Mouse (Mus musculus): Measurements from ENCODE around the gene Spem2. TPM values are rescaled to one million over a fixed set of nuclear protein-coding genes. Genes with fewer than 3 reads are reported as not detected.

Gene Spem2
- polyA plus RNA-seq, 1 experiment from 2014 or later: not detected

DNA sequence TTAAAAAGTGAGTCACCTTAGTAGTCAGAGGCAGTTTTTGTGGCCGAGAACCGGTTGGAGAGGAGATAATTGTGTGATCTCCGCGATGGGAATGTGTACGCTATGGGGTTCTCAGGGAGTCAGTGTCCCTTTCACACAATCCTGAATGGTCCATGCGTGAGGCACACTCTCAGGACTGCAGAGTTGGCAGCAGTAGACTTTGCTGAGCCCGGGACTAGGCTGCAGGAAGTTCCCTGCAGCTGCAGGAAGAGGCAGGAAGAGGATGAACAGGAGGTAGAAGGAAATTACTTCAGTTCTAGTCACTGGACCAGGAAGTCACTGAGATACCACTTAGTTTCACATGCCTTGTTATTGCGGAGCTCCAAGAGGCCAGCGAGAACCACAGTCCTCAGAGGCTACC, 30.9 kb upstream of the Spem2 start:
- 79% methylated on average over 9 of the region's 9 CpGs for WGBS
- 0 out of 2 replicates have a peak overlapping the region, but pooled peaks have one; percentile 24 for H3K27ac ChIP-seq
- H3K4me3 ChIP-seq: no peak overlapping the region
- no peaks in the 10 kb centered on the region for H3K9me3 ChIP-seq
- no peak overlapping the region for H3K4me2 ChIP-seq
- no peaks in the 10 kb centered on the region for H3K27me3 ChIP-seq
- H3K36me3 ChIP-seq: peaks cover 45% of the 10 kb centered on the region
- no peak overlapping the region for H3K9ac ChIP-seq
- peaks cover 34% of the 10 kb centered on the region for H3K4me1 ChIP-seq
- no peak for ATAC-seq (ENCODE audit: borderline replicate concordance, extremely low read depth, low FRiP score, low TSS enrichment)

DNA sequence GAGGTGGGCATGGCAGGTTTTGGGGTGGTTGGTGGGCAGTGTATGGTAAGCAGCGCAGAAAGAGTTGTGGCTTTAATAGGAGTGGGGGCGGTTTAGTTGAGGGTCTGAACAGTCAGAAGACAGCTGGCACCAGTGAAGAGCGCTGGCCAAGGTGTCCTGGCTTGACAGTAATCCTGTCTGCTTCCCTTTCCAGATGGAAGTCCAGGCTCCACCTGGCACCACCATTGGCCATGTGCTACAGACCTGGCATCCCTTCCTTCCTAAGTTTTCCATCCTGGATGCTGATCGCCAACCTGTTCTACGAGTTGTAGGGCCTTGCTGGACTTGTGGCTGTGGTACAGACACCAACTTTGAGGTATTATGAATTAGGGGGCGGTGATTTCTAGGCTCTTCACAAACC, 29.8 kb upstream of the Spem2 start:
- Histone ChIP-seq H3K4me3 (peak overlapping the region; percentile 64), H3K36me3 (peaks cover 45% of the 10 kb centered on the region), H3K27me3 (no peaks in the 10 kb centered on the region), H3K4me2 (peak overlapping the region; percentile 89), H3K27ac (no peak overlapping the region), H3K9ac (no peak overlapping the region), H3K9me3 (no peaks in the 10 kb centered on the region), H3K4me1 (peaks cover 34% of the 10 kb centered on the region)
- WGBS: 93% methylated on average over 6 of the region's 6 CpGs
- no peak for ATAC-seq (ENCODE audit: borderline replicate concordance, extremely low read depth, low FRiP score, low TSS enrichment)

DNA sequence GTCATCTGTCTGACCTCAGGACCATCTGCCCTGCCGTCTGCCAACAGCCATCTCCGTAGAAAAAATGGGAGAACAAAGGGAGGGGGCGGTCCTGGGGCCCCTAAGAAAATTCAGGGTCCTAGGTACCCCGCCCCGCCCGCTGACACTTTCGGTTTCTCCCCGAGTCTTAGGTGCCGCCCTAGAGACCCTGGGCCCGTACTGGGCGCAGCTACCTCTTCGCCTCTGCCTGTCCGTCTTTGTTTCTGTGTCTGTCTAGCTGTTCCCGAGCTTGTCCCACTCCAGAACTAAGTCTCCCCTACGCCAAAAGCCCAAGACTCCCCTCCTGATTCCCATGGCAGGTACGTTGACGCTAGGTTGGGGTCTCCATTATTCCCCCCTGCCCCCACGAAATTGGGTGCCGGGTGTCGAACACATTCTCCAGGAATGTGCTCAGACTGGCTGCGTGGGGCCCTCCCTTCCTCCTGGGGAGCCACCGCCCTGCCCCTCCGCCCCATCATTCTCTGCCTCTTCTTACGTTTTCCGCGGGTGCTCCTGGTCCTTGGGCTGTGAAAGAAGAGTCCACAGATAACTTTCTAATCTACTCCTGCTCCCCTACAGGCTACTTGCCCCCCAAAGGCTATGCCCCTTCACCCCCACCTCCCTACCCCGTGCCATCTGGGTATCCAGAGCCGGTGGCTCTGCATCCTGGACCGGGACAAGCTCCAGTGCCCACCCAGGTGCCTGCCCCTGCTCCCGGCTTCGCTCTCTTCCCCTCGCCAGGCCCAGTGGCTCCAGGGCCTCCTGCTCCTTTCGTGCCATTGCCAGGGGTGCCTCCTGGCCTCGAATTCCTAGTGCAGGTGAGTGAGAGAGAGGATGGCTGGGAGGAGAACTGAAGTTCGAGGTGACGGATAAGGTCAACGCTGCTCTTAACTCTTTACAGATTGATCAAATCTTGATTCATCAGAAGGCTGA, 28.7 kb upstream of the Spem2 start:
- 7% methylated on average over 37 of the region's 37 CpGs for WGBS
- H3K27ac ChIP-seq: peak overlapping the region; percentile 97
- H3K4me2 ChIP-seq: peak overlapping the region; percentile 89
- H3K4me1 ChIP-seq: peaks cover 27% of the 10 kb centered on the region
- no peaks in the 10 kb centered on the region for H3K27me3 ChIP-seq
- no peaks in the 10 kb centered on the region for H3K9me3 ChIP-seq
- peak overlapping the region; percentile 64 for H3K4me3 ChIP-seq
- peak overlapping the region; percentile 75 for H3K9ac ChIP-seq
- ATAC-seq (ENCODE audit: borderline replicate concordance, extremely low read depth, low FRiP score, low TSS enrichment): peak; percentile 41
- H3K36me3 ChIP-seq: peaks cover 39% of the 10 kb centered on the region

DNA sequence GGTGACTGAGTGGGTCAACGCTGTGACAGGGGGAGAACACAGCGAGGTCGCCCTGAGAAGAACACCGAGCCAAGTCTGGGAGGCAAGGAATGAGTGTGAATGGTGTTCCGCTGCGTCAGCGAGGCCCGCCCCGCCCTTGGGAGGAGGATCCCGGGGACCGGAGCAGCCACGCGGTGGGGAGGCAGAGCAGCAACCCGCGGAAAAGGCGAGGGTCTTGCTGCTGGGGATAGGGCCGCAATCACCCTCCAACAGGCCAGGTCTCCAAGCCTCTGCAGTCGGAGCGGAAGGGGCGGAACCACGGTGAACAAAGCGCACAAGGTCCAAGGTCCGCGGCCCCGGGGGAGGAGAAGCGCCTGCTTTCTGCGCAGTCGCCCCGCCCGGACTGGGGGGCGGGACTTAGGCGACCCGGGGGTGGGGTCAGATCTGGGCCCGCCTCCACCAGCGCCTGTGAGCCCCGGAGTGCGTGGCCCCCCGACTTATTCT, 28.0 kb upstream of the Spem2 start, which contains the start of gene Plscr3:
Plscr3 (plus strand) TSS at position 179 of the 483 bp plus-strand sequence.
- peak; percentile 96 for ATAC-seq (ENCODE audit: borderline replicate concordance, extremely low read depth, low FRiP score, low TSS enrichment)
- WGBS: under 1% methylated on average over 38 of the region's 38 CpGs
- Histone ChIP-seq H3K9me3 (no peaks in the 10 kb centered on the region), H3K27me3 (no peaks in the 10 kb centered on the region), H3K4me1 (peaks cover 27% of the 10 kb centered on the region), H3K36me3 (peaks cover 32% of the 10 kb centered on the region), H3K27ac (peak within 1 kb of the TSS; percentile 97), H3K9ac (peak within 1 kb of the TSS; percentile 75), H3K4me2 (peak within 1 kb of the TSS; percentile 89), H3K4me3 (peak within 1 kb of the TSS; percentile 64)

DNA sequence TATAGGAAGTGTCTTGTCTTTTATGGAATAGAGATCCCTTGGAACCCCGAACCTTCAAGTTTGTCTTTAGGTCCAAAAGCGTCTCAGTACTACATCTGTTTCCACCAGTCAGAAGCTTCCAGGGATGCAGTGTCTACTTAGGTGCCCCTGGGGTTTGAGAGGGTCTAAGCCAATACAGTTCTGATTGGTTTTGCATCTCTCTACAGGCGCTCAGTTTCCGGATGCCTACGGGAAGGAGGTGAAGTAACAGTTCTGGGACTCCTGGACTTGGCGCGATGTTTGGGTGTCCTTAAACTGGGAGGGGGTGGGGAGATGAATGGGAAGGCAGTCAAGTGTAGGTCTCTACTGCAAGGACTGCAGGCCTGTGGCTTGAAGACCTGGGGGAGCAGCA, 20.4 kb upstream of the Spem2 start:
- H3K27me3 ChIP-seq: peaks cover 13% of the 10 kb centered on the region
- 0% methylated on average over 7 of the region's 7 CpGs for WGBS
- peaks cover 38% of the 10 kb centered on the region for H3K4me1 ChIP-seq
- H3K4me2 ChIP-seq: peak overlapping the region; percentile 98
- H3K9me3 ChIP-seq: no peaks in the 10 kb centered on the region
- peak overlapping the region; percentile 88 for H3K27ac ChIP-seq
- peak overlapping the region; percentile 68 for H3K9ac ChIP-seq
- peak; percentile 1; the same call in 1 of the 2 replicates for ATAC-seq (ENCODE audit: borderline replicate concordance, extremely low read depth, low FRiP score, low TSS enrichment)
- H3K36me3 ChIP-seq: no peaks in the 10 kb centered on the region
- peak overlapping the region; percentile 71 for H3K4me3 ChIP-seq

DNA sequence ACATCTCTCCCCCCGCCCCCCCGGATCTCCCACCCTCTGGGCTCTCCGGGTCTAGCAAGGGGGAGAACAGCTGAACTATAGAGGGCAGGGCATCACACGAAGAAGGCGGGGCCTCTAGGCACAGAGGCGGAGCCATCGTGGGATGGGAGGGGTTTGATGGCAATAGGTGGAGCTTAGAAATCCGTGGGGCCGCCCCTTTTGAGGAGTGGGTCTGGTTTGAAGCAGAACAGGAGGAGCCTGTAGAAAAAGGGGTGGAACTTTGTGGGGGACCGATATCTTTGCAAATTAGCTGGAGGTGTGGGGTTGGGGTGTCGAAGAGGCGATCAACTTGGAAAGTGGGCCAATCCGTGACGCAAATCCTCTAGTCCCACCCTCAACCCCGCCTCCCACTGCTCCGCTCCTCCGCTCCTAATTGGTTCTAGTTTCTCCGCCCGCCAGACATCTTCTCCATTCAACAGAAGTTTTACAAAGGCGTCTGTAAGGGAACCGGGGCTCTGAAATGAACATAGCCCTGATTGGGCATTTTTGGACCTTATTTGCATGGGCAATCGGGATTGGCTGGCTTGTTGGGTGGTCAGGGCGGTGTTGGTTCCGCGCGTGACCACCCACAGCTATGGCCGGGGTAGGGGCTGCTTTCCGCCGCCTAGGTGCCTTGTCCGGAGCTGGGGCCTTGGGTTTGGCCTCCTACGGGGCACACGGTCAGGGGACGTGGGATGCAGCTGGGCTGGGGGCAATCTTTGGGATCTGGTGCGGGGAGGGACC, 19.9 kb upstream of the Spem2 start, which contains the start of gene Tmem256:
Tmem256 (plus strand) TSS at position 563 of the 762 bp plus-strand sequence.
- Histone ChIP-seq H3K9ac (peak within 1 kb of the TSS; percentile 82), H3K27ac (peak within 1 kb of the TSS; percentile 90), H3K4me1 (peaks cover 43% of the 10 kb centered on the region), H3K4me3 (peak within 1 kb of the TSS; percentile 71), H3K4me2 (peak within 1 kb of the TSS; percentile 98), H3K9me3 (no peaks in the 10 kb centered on the region), H3K27me3 (peaks cover 19% of the 10 kb centered on the region), H3K36me3 (peaks cover 3% of the 10 kb centered on the region; the same call in 1 of the 2 replicates)
- peak; percentile 91 for ATAC-seq (ENCODE audit: borderline replicate concordance, extremely low read depth, low FRiP score, low TSS enrichment)
- WGBS: under 1% methylated on average over 34 of the region's 34 CpGs

DNA sequence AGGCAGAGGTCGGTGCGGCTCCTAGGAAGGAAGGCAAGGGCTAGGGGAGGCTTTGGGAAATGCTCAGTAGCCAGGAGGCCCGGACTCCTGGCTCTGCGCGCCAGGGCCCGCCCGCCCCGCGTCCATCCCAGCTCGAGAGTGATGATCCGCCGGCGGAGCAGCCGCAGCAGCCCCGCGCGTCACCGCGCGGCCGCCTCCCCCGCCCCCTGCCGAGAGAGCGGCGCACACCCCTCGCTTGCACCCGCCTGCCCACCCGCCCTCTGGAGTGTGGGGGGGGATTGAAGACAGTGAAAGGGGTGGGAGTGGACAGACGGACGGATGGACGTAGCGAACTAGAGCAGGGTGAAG, 19.3 kb upstream of the Spem2 start, which contains the start of gene Nlgn2:
Nlgn2 (minus strand) TSS at position 181 of the 348 bp plus-strand sequence.
- Histone ChIP-seq H3K27ac (peak within 1 kb of the TSS; percentile 90), H3K27me3 (peaks cover 20% of the 10 kb centered on the region), H3K4me3 (peak within 1 kb of the TSS; percentile 71), H3K4me1 (peaks cover 43% of the 10 kb centered on the region), H3K9ac (peak within 1 kb of the TSS; percentile 82), H3K9me3 (no peaks in the 10 kb centered on the region), H3K36me3 (peaks cover 9% of the 10 kb centered on the region; the same call in 1 of the 2 replicates), H3K4me2 (peak within 1 kb of the TSS; percentile 98)
- WGBS: 1% methylated on average over 32 of the region's 32 CpGs
- ATAC-seq (ENCODE audit: borderline replicate concordance, extremely low read depth, low FRiP score, low TSS enrichment): peak; percentile 76; the same call in 1 of the 2 replicates

DNA sequence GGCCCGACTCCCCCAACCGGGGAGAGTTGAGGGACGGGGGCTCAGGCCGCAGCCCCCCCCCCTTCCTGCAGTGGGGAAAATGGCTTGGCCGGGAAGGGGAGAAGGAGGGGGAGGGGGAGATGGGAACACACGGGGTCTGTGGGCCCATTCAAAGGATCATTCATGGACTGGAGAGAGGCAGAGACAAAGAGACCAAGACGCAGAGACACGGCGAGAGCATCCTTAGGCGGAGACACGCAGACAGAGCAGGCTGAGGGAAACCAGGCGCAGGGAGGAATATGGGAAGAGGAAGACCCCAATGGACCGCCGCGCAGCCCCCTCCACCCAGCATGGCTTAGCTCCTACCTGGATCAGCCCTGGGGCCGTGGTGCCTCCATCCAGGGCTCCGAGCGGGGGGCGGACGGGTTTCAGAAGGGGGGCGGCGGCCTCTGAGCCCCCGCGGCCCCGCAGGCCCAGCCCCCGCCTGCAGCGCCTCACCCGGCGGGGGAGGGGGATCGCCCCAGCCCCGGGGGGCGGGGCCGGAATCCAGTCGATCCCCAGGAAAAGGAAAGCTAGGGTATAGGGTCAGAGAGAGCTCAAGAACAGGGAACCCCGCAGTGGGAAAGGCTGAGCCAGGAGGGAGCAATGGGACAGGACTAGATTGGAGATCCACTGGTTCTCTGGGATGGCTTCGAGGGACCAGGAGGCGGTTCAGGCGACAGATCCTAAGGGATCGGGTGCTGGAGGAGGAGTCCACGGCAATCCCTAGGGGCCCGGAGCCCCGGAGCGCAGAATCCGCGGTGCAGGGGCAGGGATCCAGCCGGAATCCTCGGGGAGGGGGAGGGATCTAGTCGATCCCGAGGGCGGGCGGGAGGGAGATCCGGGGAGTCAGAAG, 18.7 kb upstream of the Spem2 start:
- peaks cover 20% of the 10 kb centered on the region for H3K27me3 ChIP-seq
- WGBS: under 1% methylated on average over 41 of the region's 52 CpGs
- H3K4me3 ChIP-seq: peak overlapping the region; percentile 71
- ATAC-seq (ENCODE audit: borderline replicate concordance, extremely low read depth, low FRiP score, low TSS enrichment): no peak
- peaks cover 13% of the 10 kb centered on the region; the same call in 1 of the 2 replicates for H3K36me3 ChIP-seq
- peak overlapping the region; percentile 82 for H3K9ac ChIP-seq
- no peaks in the 10 kb centered on the region for H3K9me3 ChIP-seq
- H3K27ac ChIP-seq: peak overlapping the region; percentile 90
- peaks cover 43% of the 10 kb centered on the region for H3K4me1 ChIP-seq
- peak overlapping the region; percentile 98 for H3K4me2 ChIP-seq

DNA sequence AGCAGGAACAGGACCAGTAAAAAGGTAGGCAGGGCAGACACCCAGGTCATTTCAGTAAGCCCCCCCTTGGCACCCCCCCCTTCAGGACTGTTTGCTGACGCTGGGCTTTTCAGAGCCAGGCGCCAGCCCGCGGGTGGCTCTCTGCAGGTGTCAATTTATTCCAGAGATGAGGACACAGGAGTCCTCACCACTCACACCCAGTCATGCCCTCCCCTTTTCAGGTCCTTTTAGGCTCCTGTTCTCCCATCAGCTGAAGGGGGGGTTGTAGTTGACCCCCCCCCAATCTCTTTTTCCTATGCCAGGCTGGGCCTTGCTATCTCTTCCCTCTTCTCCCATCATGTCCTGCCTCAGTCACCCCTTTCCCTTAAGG, 17.7 kb upstream of the Spem2 start:
- peak overlapping the region; percentile 71 for H3K4me3 ChIP-seq
- H3K9ac ChIP-seq: 0 out of 2 replicates have a peak overlapping the region, but pooled peaks have one; percentile 23
- H3K36me3 ChIP-seq: peaks cover 13% of the 10 kb centered on the region; the same call in 1 of the 2 replicates
- peaks cover 20% of the 10 kb centered on the region for H3K27me3 ChIP-seq
- no peaks in the 10 kb centered on the region for H3K9me3 ChIP-seq
- H3K27ac ChIP-seq: no peak overlapping the region
- H3K4me2 ChIP-seq: peak overlapping the region; percentile 98
- 14% methylated on average over 4 of the region's 4 CpGs for WGBS
- H3K4me1 ChIP-seq: peaks cover 43% of the 10 kb centered on the region
- ATAC-seq (ENCODE audit: borderline replicate concordance, extremely low read depth, low FRiP score, low TSS enrichment): no peak

DNA sequence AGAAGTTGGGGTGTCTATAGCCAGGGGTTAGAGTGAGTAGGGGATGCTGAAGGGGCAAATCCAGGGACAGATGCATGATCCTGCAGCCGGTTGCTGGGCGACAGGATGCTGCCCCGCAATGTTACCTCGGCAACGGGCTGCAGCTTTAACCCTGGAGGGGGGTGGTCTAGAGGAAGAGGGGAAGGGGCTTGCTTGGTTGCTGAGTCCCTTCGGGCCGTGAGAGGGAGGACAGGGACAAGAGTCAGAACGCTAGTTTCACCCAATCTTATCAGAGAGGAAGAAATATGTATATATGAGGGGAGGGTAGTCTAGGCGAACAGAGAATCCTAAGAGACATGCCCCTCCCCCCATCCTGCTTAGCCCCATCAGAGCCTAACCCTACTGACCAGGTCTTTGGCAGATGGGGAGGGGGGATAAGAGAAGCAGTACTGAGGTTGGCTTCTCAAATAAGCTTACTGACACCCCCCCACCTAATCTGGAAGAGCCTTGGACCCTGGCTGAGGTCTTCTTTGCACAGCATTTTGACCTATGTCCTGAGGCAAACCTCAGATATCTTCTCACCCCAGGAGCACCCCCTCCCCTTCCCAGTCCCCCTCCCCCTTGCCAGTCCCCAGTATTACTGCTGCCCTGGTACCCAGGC, 17.2 kb upstream of the Spem2 start:
- peaks cover 43% of the 10 kb centered on the region for H3K4me1 ChIP-seq
- H3K27ac ChIP-seq: no peak overlapping the region
- peak overlapping the region; percentile 71; the same call in 1 of the 2 replicates for H3K4me3 ChIP-seq
- ATAC-seq (ENCODE audit: borderline replicate concordance, extremely low read depth, low FRiP score, low TSS enrichment): no peak
- H3K9me3 ChIP-seq: no peaks in the 10 kb centered on the region
- H3K36me3 ChIP-seq: peaks cover 13% of the 10 kb centered on the region; the same call in 1 of the 2 replicates
- WGBS: 14% methylated on average over 9 of the region's 9 CpGs
- H3K27me3 ChIP-seq: peaks cover 20% of the 10 kb centered on the region
- H3K9ac ChIP-seq: no peak overlapping the region
- H3K4me2 ChIP-seq: peak overlapping the region; percentile 98
